In the genomic region with DNA sequence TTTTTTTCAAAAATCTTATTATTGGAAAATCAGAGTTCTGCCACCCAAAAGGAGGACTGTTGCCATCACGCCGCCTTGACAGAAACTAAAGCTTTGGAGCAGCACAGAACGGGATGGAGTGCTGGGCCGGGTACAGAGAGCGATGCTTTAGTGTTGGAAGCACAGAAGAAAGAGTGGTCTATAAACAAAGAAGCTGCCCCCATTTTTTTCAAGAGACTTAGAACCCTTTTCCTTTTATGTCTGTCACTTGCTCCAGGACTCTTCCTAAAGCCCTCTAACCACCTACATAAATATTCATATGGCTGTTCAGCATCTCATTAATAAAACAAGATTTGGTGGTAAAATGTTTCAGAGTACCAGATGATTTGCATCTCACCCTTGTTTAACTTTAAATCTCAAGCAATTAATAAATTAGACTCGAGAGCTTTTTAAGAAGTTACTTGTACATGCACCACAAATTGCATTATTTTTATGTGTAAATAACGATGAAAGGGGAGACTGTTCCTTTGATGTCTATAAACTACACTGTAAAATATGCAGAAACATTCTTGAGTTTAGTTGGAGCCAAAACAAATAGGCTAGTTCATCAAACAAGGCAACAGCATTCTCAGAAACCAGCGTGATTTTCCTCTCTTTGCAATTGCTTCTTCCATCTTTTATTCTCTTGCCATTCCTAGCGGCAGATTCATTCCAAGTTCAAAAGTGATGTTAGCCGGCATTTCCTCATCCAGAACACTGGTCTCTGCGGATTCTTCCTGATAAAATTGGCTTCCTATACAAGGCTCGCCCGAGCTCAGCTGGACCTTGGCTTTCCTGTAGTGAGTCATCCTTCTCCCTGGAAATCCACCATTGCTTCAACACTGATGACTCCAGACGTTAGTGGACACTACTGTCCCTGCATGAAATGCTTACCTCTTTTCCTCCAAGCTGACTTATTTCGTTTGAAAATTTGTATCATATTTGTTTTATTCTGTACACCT, we compare ENCODE assay signal across 12 mouse cellular contexts.
DNase-seq lines count a peak whose midpoint lies in the region; ATAC-seq lines count a peak whose summit lies in the region.
"Had no signal": no experiment of that assay in that cellular context is flagged by ENCODE, and none has a peak within 500 bp of the region (broad histone marks: within the 10 kb centered on the region; RNA-seq: fewer than 3 reads in every experiment).

No protein-coding gene starts in this region.

- DNase-seq in gastrocnemius, adult 18-20 months (ENCODE audit: low spot score), result peak; percentile 43
- no peak for DNase-seq in gastrocnemius, postnatal 10 days
- DNase-seq in lung, postnatal 10 days, result peak; percentile 16
- no peak for DNase-seq in lung, adult 18-20 months
- peak; percentile 8 for DNase-seq in heart, postnatal 14 days
- no peak for DNase-seq in frontal cortex, postnatal 10 days (ENCODE audit: low spot score in 2 of 2)
- DNase-seq in frontal cortex, adult 2 months (ENCODE audit: extremely low spot score in 1 of 2, low spot score in 1 of 2), result no peak
- DNase-seq: embryo, embryonic 11 days; layer of hippocampus, adult 9-11 months; thymus, postnatal 14 days had no signal

- ATAC-seq in CD4-positive, CD25-positive, alpha-beta regulatory T cell, adult 4 months, result no peak
- ATAC-seq: Patski had no signal

- intact Hi-C loops in heart, postnatal 14 days (cut with DNase I), result no loop called here

Comparison
In these comparisons a context has a peak if more than half of its experiments do, and no peak if none do; other contexts are left out.
1. DNase-seq: peak in gastrocnemius, adult 18-20 months (single experiment), lung, postnatal 10 days (single experiment) and heart, postnatal 14 days (2 of 2); none in gastrocnemius, postnatal 10 days (single experiment), lung, adult 18-20 months (0 of 2), frontal cortex, postnatal 10 days (0 of 2) and frontal cortex, adult 2 months (0 of 2).